Mouse (Mus musculus): ENCODE data around the gene Stx4a. TPM values are rescaled to one million over a fixed set of nuclear protein-coding genes. Genes with fewer than 3 reads are reported as not detected.
A peak's percentile ranks its signal among the peaks of the same experiment; 100 is the strongest.
"Not testable (repeated sequence)": the region's sequence is repeated elsewhere in the genome, so short reads cannot be mapped to it uniquely, and the experiment has no call there.

The Stx4a gene
- 45.3 and 48.1 TPM in 2 replicates for polyA plus RNA-seq (2015; fragmentation: Nextera tagmentation; extraction: Ambion mirVana)

DNA sequence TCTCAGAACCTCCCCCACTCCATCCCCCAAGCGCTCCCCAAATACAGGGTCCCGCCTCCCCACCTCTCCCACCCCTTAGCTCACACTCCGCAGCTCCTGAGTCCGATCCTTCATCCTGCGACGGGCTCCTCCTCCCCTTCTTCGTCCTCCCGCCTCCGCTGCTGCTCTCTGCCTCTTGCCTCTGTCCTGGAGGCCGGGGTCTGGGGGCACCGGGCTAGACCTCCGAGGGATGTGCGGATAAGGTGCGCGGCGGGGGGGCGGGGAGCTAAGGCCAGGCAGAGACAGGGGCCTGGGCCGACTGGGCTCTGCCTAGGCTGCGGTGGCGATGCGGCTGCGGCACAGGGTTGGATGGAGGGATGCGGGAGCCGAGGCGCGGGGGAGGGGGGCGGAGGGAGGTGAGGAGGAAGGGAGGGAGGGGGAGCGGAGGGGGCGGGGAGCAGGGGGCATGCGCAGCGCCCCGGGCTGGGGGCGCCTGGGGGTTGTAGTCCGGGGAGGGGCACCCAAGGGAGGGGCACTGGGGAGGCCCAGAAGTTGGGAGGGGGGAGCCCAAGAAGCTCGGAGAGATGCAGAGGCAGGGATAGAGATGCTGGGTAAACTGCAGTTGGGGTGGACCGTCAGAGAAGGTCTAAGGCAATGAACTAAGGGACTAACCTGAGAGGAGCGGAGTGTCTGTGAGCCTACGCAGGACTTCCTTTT is at the start of gene Stx4a, which contains the start of gene Stx1b:
TSS of gene Stx4a (plus strand) at position 119 of the 696 bp plus-strand sequence.
TSS of gene Stx1b (minus strand) at position 374 of the 696 bp plus-strand sequence.
- peak within 1 kb of the TSS; percentile 70 for H3K4me2 ChIP-seq
- WGBS, result 4% methylated on average over 27 of the region's 38 CpGs
- H3K4me1 ChIP-seq, result peaks cover 3% of the 10 kb centered on the region; the same call in 1 of the 2 replicates
- ATAC-seq (ENCODE audit: insufficient read depth, low FRiP score, low read depth), result peak; percentile 36; the same call in 1 of the 2 replicates
- peak within 1 kb of the TSS; percentile 55 for H3K4me3 ChIP-seq (replicated peaks)
- H3K9ac ChIP-seq, result peak within 1 kb of the TSS; percentile 52
- H3K36me3 ChIP-seq, result no peaks in the 10 kb centered on the region
- no peak within 1 kb of the TSS; the same call in 1 of the 2 replicates for H3K27ac ChIP-seq
- H3K9me3 ChIP-seq, result no peaks in the 10 kb centered on the region
- no peaks in the 10 kb centered on the region for H3K27me3 ChIP-seq (replicated peaks)

DNA sequence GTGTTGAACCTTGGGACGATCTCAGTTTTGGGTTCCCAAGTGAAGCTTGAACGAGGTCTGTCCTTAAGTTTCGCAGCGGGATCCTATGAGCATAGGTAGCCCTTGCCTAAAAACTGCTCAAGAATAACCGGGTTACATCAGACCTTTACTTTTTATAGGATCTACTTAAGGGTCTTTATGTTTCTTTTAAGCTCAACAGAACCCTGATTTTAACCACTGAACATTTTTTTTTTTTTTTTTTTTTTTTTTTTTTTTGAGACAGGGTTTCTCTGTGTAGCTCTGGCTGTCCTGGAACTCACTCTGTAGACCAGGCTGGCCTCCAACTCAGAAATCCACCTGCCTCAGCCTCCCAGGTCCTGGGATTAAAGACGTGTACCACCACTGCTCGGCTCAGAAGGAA is 48.3 kb upstream of the Stx4a start:
- 0 out of 2 replicates have a peak overlapping the region, but pooled peaks have one; percentile 84 for H3K9ac ChIP-seq
- peak overlapping the region; percentile 99 for H3K27ac ChIP-seq
- not testable (repeated sequence) for H3K9me3 ChIP-seq; ATAC-seq (ENCODE audit: insufficient read depth, low FRiP score, low read depth); H3K27me3 ChIP-seq (replicated peaks)
- 67% methylated on average over 7 of the region's 7 CpGs for WGBS
- H3K4me2 ChIP-seq, result peak overlapping the region; percentile 65
- peaks cover 22% of the 10 kb centered on the region for H3K4me1 ChIP-seq
- peak overlapping the region; percentile 94 for H3K4me3 ChIP-seq (replicated peaks)
- H3K36me3 ChIP-seq, result peaks cover 11% of the 10 kb centered on the region

DNA sequence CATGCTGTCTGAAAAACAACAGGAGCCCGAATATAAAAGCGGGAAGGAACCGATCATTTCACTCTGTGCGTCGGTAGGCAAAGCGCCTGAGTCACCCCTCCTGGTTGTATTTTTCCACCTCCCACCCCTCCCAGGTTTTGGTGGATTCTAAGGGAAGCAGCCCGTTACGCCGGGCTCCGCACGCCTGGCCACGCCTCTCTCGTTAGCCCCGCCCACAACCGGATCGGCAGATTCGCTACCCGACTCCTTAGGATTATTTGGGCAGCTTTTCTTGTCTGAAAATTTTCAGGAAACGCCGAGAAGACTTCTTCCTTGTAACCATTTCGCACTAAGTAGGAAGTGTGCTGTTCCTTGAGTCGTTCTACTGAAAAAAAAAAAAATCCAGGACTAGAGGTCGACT is 47.7 kb upstream of the Stx4a start, which contains the start of gene Setd1a:
TSS of gene Setd1a (plus strand) at position 245 of the 400 bp plus-strand sequence.
- H3K4me2 ChIP-seq, result peak within 1 kb of the TSS; percentile 76
- peak within 1 kb of the TSS; percentile 99 for H3K27ac ChIP-seq
- H3K9me3 ChIP-seq, result no peaks in the 10 kb centered on the region
- H3K36me3 ChIP-seq, result peaks cover 15% of the 10 kb centered on the region
- peak; percentile 67 for ATAC-seq (ENCODE audit: insufficient read depth, low FRiP score, low read depth)
- H3K9ac ChIP-seq, result peak within 1 kb of the TSS; percentile 84
- H3K4me1 ChIP-seq, result peaks cover 17% of the 10 kb centered on the region
- no peaks in the 10 kb centered on the region for H3K27me3 ChIP-seq (replicated peaks)
- H3K4me3 ChIP-seq (replicated peaks), result peak within 1 kb of the TSS; percentile 94
- WGBS, result under 1% methylated on average over 23 of the region's 23 CpGs

DNA sequence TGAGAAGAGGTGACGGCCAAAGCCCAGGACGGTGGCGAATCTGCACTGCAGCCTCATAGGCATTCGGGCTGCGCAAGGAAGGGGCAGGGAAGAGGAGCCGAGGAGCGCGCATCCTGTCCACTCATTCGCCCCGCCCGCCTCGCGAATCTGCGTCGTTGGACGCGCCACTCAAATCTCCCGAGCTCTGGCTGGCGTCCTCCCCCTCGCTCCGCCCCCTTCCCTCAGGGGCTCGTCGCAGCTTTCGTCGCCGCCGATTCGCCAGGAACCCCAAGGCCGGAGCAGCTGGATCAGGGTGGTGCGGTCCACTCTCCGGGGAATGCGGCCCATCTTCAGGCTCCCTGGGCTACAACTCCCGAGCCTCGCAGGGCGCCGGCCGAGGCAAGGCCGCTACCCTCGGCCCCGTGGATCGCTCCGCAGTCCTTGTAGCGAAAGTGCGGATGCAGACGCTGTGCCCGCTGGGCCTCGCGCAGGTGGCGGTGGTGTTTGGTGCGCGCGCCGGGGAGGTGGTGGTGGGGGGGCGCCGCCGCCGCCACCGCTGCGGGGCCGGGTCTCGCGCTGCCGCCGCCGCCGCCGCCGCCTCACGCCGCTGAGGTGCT is 47.1 kb upstream of the Stx4a start:
- under 1% methylated on average over 57 of the region's 70 CpGs for WGBS
- no peaks in the 10 kb centered on the region for H3K27me3 ChIP-seq (replicated peaks)
- no peaks in the 10 kb centered on the region for H3K9me3 ChIP-seq
- H3K36me3 ChIP-seq, result peaks cover 18% of the 10 kb centered on the region
- H3K9ac ChIP-seq, result peak overlapping the region; percentile 84
- H3K4me2 ChIP-seq, result peak overlapping the region; percentile 65
- peak overlapping the region; percentile 99 for H3K27ac ChIP-seq
- ATAC-seq (ENCODE audit: insufficient read depth, low FRiP score, low read depth), result peak; percentile 91
- H3K4me3 ChIP-seq (replicated peaks), result peak overlapping the region; percentile 94
- peaks cover 16% of the 10 kb centered on the region for H3K4me1 ChIP-seq

DNA sequence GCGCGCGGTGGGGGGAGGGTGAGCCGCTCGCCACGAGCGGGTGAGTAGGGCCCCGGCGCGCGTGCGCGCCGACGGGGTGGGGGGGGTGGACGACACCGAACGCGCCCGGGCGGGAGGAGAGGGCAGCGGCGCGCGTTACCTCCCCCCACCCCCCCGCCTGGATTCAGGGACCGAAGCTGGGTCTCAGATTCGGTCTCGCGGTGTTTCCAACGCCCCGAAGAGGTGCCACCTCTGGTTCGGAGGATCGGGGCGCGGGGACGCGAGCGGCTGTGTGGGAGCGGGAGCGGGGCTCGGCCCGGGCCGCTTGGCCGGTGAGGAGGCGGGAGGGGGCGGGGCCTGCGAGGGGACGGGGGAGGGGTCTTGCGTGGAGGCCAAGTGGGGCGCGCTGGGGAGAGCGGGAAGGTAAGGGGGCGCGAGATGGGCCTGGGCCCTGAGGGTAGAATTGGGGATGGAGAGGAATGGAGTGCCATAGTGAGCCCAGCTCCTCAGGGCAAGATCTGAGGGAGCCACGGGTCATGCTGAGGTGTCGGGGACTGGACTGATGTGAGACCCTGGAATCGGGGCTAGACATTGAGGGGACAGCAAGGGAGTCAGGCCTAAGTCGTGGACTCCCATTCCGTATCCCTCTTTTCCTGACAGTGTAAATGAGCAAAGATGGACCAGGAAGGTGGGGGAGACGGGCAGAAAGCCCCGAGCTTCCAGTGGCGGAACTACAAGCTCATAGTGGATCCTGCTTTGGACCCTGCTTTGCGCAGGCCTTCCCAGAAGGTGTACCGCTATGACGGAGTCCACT is 46.4 kb upstream of the Stx4a start:
- Histone ChIP-seq H3K9ac (peak overlapping the region; percentile 84), H3K9me3 (no peaks in the 10 kb centered on the region), H3K4me2 (peak overlapping the region; percentile 76), H3K27ac (peak overlapping the region; percentile 99), H3K27me3 (replicated peaks) (no peaks in the 10 kb centered on the region), H3K4me1 (peaks cover 16% of the 10 kb centered on the region), H3K36me3 (peaks cover 24% of the 10 kb centered on the region), H3K4me3 (replicated peaks) (peak overlapping the region; percentile 94)
- peak; percentile 32 for ATAC-seq (ENCODE audit: insufficient read depth, low FRiP score, low read depth)
- WGBS, result 3% methylated on average over 64 of the region's 66 CpGs

DNA sequence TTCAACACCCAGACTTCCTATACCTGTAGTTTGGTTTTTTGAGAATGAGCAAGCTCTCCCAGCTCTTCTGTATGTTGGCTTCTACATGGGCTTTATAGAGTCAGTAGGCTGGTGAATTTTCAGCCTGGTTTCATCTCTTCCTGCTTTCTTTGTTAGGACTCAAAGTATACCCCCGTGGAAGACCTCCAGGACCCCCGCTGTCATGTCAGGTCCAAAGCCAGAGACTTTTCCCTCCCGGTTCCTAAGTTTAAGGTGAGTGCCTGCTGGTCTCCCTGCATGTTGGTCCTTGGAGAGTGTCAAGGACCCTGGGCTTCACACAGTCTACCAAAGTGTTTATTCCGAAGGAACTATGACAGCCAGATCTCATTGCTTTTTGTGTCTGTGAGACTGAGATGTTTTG is 45.7 kb upstream of the Stx4a start:
- peak overlapping the region; percentile 84 for H3K9ac ChIP-seq
- 81% methylated on average over 4 of the region's 4 CpGs for WGBS
- H3K27ac ChIP-seq, result no peak overlapping the region
- H3K4me2 ChIP-seq, result peak overlapping the region; percentile 76
- peaks cover 24% of the 10 kb centered on the region for H3K36me3 ChIP-seq
- ATAC-seq (ENCODE audit: insufficient read depth, low FRiP score, low read depth), result no peak
- no peaks in the 10 kb centered on the region for H3K27me3 ChIP-seq (replicated peaks)
- H3K4me1 ChIP-seq, result peaks cover 16% of the 10 kb centered on the region
- H3K4me3 ChIP-seq (replicated peaks), result peak overlapping the region; percentile 94
- H3K9me3 ChIP-seq, result no peaks in the 10 kb centered on the region

DNA sequence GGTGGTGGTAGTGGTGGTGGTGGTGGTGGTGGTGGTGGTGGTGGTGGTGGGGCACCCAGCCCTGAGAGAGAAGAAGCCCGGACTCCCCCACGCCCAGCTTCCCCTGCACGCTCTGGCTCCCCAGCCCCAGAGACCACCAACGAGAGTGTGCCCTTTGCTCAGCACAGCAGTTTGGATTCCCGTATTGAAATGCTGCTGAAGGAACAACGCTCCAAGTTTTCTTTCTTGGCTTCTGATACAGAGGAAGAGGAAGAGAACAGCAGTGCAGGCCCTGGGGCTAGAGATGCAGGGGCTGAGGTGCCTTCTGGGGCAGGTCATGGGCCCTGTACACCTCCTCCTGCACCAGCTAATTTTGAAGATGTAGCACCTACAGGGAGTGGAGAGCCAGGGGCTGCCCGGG is 38.8 kb upstream of the Stx4a start, which contains the start of gene Gm49388:
TSS of gene Gm49388 (plus strand) at position 301 of the 400 bp plus-strand sequence.
- Histone ChIP-seq H3K27me3 (replicated peaks) (no peaks in the 10 kb centered on the region), H3K9me3 (no peaks in the 10 kb centered on the region), H3K4me3 (replicated peaks) (no peak within 1 kb of the TSS), H3K27ac (no peak within 1 kb of the TSS), H3K4me2 (no peak within 1 kb of the TSS), H3K36me3 (peaks cover 68% of the 10 kb centered on the region), H3K4me1 (no peaks in the 10 kb centered on the region), H3K9ac (no peak within 1 kb of the TSS)
- no peak for ATAC-seq (ENCODE audit: insufficient read depth, low FRiP score, low read depth)
- WGBS, result 94% methylated on average over 7 of the region's 7 CpGs

DNA sequence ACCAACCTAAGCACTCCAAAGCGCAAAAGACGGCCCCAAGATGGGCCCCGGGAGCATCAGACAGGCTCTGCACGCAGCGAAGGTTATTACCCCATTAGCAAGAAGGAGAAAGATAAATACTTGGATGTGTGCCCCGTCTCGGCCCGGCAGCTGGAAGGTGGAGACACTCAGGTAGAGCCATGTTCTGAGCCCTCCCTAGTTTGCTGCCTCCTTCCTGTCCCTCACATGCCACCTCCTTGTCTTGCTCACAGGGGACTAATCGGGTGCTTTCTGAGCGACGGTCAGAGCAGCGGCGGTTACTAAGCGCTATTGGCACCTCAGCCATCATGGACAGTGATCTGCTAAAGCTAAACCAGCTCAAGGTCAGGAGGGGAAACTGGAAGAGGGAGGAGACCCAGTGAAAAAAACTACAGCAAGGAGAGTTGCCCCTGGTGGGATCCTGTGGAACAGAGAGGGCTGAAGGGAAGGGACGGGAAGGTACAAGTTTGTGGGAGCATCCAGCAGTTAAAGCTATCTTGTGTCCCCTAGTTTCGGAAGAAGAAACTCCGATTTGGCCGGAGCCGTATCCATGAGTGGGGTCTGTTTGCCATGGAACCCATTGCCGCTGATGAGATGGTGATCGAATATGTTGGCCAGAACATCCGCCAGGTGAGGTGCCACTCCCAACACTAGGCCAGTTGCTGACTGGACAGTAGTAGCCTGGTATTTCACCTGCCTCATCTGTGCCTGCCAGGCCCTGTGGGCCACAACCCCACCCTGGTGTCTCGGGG is 26.8 kb upstream of the Stx4a start:
- Histone ChIP-seq H3K36me3 (peaks cover 62% of the 10 kb centered on the region), H3K4me1 (peaks cover 16% of the 10 kb centered on the region; the same call in 1 of the 2 replicates), H3K27me3 (replicated peaks) (no peaks in the 10 kb centered on the region), H3K27ac (no peak overlapping the region), H3K9me3 (no peaks in the 10 kb centered on the region), H3K4me2 (no peak overlapping the region), H3K9ac (no peak overlapping the region), H3K4me3 (replicated peaks) (no peak overlapping the region)
- no peak for ATAC-seq (ENCODE audit: insufficient read depth, low FRiP score, low read depth)
- 88% methylated on average over 23 of the region's 23 CpGs for WGBS

DNA sequence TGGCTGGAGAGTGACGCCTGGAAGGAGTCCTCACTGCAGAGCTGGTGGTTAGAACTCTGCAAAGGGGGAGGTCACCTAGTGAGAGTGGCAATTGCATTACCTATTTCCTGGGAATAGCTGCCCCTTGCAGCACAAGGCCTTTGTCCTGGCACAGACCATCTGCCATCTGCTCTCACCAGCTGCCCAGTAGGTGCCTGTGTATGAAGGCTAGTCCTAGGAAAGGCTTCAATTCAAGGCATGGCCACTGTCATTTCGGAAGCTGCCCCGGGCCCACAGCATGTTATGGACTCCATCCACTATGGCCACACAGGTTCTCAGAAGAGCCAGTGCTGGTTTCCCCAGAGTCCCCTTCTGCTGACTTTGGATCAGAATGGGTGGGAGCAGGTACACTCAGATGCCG is 25.5 kb upstream of the Stx4a start:
- Histone ChIP-seq H3K9me3 (no peaks in the 10 kb centered on the region), H3K4me3 (replicated peaks) (no peak overlapping the region), H3K36me3 (peaks cover 53% of the 10 kb centered on the region), H3K27me3 (replicated peaks) (no peaks in the 10 kb centered on the region), H3K9ac (no peak overlapping the region), H3K4me2 (no peak overlapping the region), H3K27ac (no peak overlapping the region), H3K4me1 (peaks cover 16% of the 10 kb centered on the region; the same call in 1 of the 2 replicates)
- 81% methylated on average over 4 of the region's 4 CpGs for WGBS
- no peak for ATAC-seq (ENCODE audit: insufficient read depth, low FRiP score, low read depth)

DNA sequence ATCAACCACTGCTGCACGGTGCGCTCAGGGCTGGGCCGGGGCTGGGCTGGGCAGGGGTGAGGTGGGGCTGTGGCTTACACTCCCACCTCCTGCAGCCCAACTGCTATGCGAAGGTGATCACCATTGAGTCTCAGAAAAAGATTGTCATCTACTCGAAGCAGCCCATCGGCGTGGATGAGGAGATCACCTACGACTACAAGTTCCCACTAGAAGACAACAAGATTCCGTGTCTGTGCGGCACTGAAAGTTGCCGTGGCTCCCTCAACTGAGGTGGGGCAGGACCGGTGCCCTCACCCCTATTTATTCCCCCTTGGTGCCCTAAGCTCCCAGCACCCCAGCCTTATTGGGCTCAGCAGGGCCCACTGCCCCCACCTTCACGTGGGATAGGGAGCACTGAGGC is 24.9 kb upstream of the Stx4a start:
- 89% methylated on average over 13 of the region's 13 CpGs for WGBS
- H3K4me3 ChIP-seq (replicated peaks), result no peak overlapping the region
- ATAC-seq (ENCODE audit: insufficient read depth, low FRiP score, low read depth), result no peak
- H3K4me1 ChIP-seq, result peaks cover 16% of the 10 kb centered on the region; the same call in 1 of the 2 replicates
- H3K4me2 ChIP-seq, result no peak overlapping the region
- peaks cover 49% of the 10 kb centered on the region for H3K36me3 ChIP-seq
- H3K9me3 ChIP-seq, result no peaks in the 10 kb centered on the region
- H3K27me3 ChIP-seq (replicated peaks), result no peaks in the 10 kb centered on the region
- no peak overlapping the region for H3K27ac ChIP-seq
- H3K9ac ChIP-seq, result no peak overlapping the region

DNA sequence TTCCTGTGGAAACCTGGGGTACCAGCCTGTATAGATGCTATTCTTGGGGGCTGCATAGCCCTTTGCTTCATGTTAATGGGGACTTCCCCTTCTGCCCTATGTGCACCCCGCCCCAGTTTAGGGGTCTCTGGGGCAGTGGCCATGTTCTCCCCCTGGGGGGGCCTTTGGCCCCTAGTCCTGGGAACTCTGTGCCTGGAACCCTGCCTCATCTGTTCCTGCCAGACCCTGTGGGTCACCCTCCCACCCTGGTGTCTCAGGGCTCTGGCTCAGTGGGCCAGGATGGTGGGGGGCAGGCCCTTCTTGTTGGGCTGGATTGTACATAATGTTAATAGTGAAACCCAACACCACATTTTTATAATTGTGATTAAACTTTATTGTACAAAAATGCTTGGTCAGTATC is 24.4 kb upstream of the Stx4a start:
- Histone ChIP-seq H3K4me2 (no peak overlapping the region), H3K4me1 (peaks cover 16% of the 10 kb centered on the region; the same call in 1 of the 2 replicates), H3K27me3 (replicated peaks) (no peaks in the 10 kb centered on the region), H3K36me3 (peaks cover 47% of the 10 kb centered on the region), H3K27ac (no peak overlapping the region), H3K9ac (no peak overlapping the region), H3K9me3 (no peaks in the 10 kb centered on the region), H3K4me3 (replicated peaks) (no peak overlapping the region)
- 93% methylated on average over 1 of the region's 1 CpGs for WGBS
- no peak for ATAC-seq (ENCODE audit: insufficient read depth, low FRiP score, low read depth)
